Mouse (Mus musculus) kidney, adult 2 months (tissue): ENCODE measurements around the gene Etfb.

Source experiments
- CTCF ChIP-seq: fragments of 200-500 bp; conservative IDR thresholded peaks from 2 replicates; pipeline ENCODE4 v1.5.1; 2011; ENCODE audit warnings: low read depth, mild to moderate bottlenecking, control low read depth, low read length, moderate library complexity, mixed read lengths; ENCODE audit not compliant: insufficient read depth, insufficient read length
- POLR2A ChIP-seq: fragments of 200-500 bp; IDR thresholded peaks from one replicate; pipeline ENCODE4 v1.6.1; 2011; ENCODE audit warnings: low read depth, low read length, control low read depth

GRCm38 (mm10) chr7:43443917-43444293 lies at the start of gene Etfb, which contains the start of gene Gm45233:
- no peak for TF ChIP-seq CTCF
- TF ChIP-seq POLR2A = peak; percentile 96
